8 mouse cellular contexts compared by ENCODE assay signal in the genomic region with DNA sequence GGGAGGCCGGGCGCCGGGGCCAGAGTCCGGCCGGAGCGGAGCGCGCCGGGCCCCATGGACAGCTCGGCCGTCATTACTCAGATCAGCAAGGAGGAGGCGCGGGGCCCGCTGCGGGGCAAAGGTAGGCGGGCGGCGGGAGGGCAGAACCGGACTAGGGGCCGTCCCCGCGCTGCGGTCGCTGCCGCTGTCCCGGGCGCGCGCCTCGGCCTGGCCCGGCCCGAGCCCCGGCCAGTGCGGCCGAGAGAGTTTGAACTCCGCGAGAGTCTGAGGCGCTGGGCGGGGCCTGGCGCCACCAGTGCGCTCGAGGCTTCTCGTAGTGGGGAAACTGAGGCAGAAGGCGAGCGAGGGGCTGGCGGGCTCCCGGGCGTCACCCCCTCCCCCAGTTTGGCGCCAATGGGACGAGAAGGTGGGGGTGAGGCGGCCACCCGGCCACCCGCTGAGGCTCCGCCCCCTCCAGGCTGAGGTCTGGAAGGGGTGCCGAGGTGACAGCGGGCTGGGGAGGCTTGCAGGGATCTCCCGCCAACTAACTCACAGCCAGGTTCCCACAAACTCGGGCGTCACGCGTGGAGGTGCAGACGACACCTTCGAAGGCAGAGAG. TPM values are rescaled to one million over a fixed set of nuclear protein-coding genes. Genes with fewer than 3 reads are reported as not detected.
DNase-seq lines count a peak whose midpoint lies in the region; ATAC-seq and TF ChIP-seq lines count a peak whose summit lies in the region.

No protein-coding gene starts in this region.

- peak; percentile 56 for DNase-seq in ES-CJ7 (ENCODE audit: low read depth, low spot score)
- peak; percentile 63 for DNase-seq in heart, postnatal 0 days (ENCODE audit: low spot score)
- DNase-seq in kidney, postnatal 36 days, result peak; percentile 84 to 91
- peak; percentile 29 for DNase-seq in right cerebral cortex, postnatal 4 days
- peak; percentile 75 to 77 for DNase-seq in urinary bladder, postnatal 4 days (ENCODE audit: low spot score in 2 of 2)

- TF ChIP-seq CTCF in bone marrow, adult 2 months (IDR thresholded peaks at IDR 0.05; ENCODE audit: control insufficient read depth, insufficient read depth, low read length), result no peak
- TF ChIP-seq CTCF in heart, postnatal 0 days (IDR thresholded peaks at IDR 0.05; ENCODE audit: low read depth), result no peak

- peak; percentile 41; the same call in 1 of the 2 replicates for TF ChIP-seq POLR2A in bone marrow, adult 2 months (IDR thresholded peaks at IDR 0.05; ENCODE audit: borderline replicate concordance, control insufficient read depth, low read depth, low read length)

- H3K4me3 ChIP-seq in bone marrow, adult 2 months (replicated peaks; ENCODE audit: control insufficient read depth, low read depth, low read length), result peak overlapping the region; percentile 98
- H3K4me3 ChIP-seq in erythroblast, embryonic 14.5 days (replicated peaks), result peak overlapping the region; percentile 95
- H3K4me3 ChIP-seq in heart, postnatal 0 days (ENCODE audit: low read depth, low read length), result peak overlapping the region; percentile 76

- peaks cover 38% of the 10 kb centered on the region for H3K36me3 ChIP-seq in erythroblast, embryonic 14.5 days (ENCODE audit: control insufficient read depth)
- peaks cover 21% of the 10 kb centered on the region for H3K36me3 ChIP-seq in heart, postnatal 0 days (replicated peaks; ENCODE audit: control insufficient read depth, insufficient read depth, low read length)

- H3K9me3 ChIP-seq in erythroblast, embryonic 14.5 days (ENCODE audit: control insufficient read depth, low read length), result no peaks in the 10 kb centered on the region
- no peaks in the 10 kb centered on the region for H3K9me3 ChIP-seq in heart, postnatal 0 days (replicated peaks; ENCODE audit: control insufficient read depth, low read length)

- ATAC-seq in heart, postnatal 0 days (ENCODE audit: insufficient read depth, low read depth), result peak; percentile 45
- ATAC-seq in megakaryocyte, adult 5-6 weeks (ENCODE audit: poor library complexity, severe bottlenecking), result peak; percentile 35

- peak overlapping the region; percentile 97 for H3K9ac ChIP-seq in heart, postnatal 0 days (replicated peaks; ENCODE audit: low read depth, low read length)

- peak overlapping the region; percentile 94 for H3K4me2 ChIP-seq in heart, postnatal 0 days (ENCODE audit: low read depth, low read length)

- WGBS in bone marrow, adult 2 months, result 1% methylated on average over 62 of the region's 63 CpGs
- WGBS in heart, postnatal 0 days, result under 1% methylated on average over 44 of the region's 63 CpGs

- peak; percentile 63; the same call in 1 of the 2 replicates for TF ChIP-seq EP300 in heart, postnatal 0 days (IDR thresholded peaks at IDR 0.05; ENCODE audit: low read depth)

- H3K27ac ChIP-seq in bone marrow, adult 2 months (ENCODE audit: control insufficient read depth, insufficient read depth, low read depth, low read length, poor library complexity), result peak overlapping the region; percentile 99
- H3K27ac ChIP-seq in heart, postnatal 0 days (ENCODE audit: low read depth), result peak overlapping the region; percentile 98

- H3K27me3 ChIP-seq in erythroblast, embryonic 14.5 days (ENCODE audit: control insufficient read depth), result no peaks in the 10 kb centered on the region
- H3K27me3 ChIP-seq in heart, postnatal 0 days (ENCODE audit: control insufficient read depth, insufficient read depth, low read length), result no peaks in the 10 kb centered on the region

- peaks cover 2% of the 10 kb centered on the region; the same call in 1 of the 2 replicates for H3K4me1 ChIP-seq in bone marrow, adult 2 months (ENCODE audit: control insufficient read depth, insufficient read depth, low read length)
- H3K4me1 ChIP-seq in erythroblast, embryonic 14.5 days (ENCODE audit: control insufficient read depth), result peaks cover 83% of the 10 kb centered on the region
- H3K4me1 ChIP-seq in heart, postnatal 0 days (ENCODE audit: control insufficient read depth, insufficient read depth), result peaks cover 20% of the 10 kb centered on the region

RNA-seq across cellular contexts. Expression of gene Ctdsp1, which starts 0.6 kb away (rescaled TPM):
- 40.0 and 65.3 TPM in 2 replicates for polyA plus RNA-seq in bone marrow, adult 2 months (2011; ENCODE audit: insufficient read depth, insufficient read length, low replicate concordance, missing spikeins)
- 33.4 and 34.3 TPM in 2 replicates for polyA plus RNA-seq in erythroblast, embryonic 14.5 days (2012)
- total RNA-seq in heart, postnatal 0 days (2014; rRNA removed; ENCODE audit: low replicate concordance), result 82.6 and 106 TPM in 2 replicates
- 38.0 and 38.4 TPM in 2 replicates for polyA plus RNA-seq in heart, postnatal 0 days (2015; fragmentation: Nextera tagmentation; extraction: Ambion mirVana)
- total RNA-seq in megakaryocyte, adult 5-6 weeks (2015), result 130 and 145 TPM in 2 replicates
- 53.2 and 61.1 TPM in 2 replicates for total RNA-seq in megakaryocyte, adult 5-6 weeks (2017)

RNA-seq across cellular contexts. Expression of gene Slc11a1, which starts 16.9 kb away (rescaled TPM):
- polyA plus RNA-seq in bone marrow, adult 2 months (2011; ENCODE audit: insufficient read depth, insufficient read length, low replicate concordance, missing spikeins), result 10.8 and 16.9 TPM in 2 replicates
- 0.93 and 1.4 TPM in 2 replicates for polyA plus RNA-seq in erythroblast, embryonic 14.5 days (2012)
- 2.0 and 2.5 TPM in 2 replicates for total RNA-seq in heart, postnatal 0 days (2014; rRNA removed; ENCODE audit: low replicate concordance)
- polyA plus RNA-seq in heart, postnatal 0 days (2015; fragmentation: Nextera tagmentation; extraction: Ambion mirVana), result 1.6 and 1.8 TPM in 2 replicates
- total RNA-seq in megakaryocyte, adult 5-6 weeks (2015), result 54.7 and 60.8 TPM in 2 replicates
- 46.2 and 48.1 TPM in 2 replicates for total RNA-seq in megakaryocyte, adult 5-6 weeks (2017)

RNA-seq across cellular contexts. Expression of gene Vil1, which starts 17.2 kb away (rescaled TPM):
- polyA plus RNA-seq in bone marrow, adult 2 months (2011; ENCODE audit: insufficient read depth, insufficient read length, low replicate concordance, missing spikeins), result not detected in 2 replicates
- polyA plus RNA-seq in erythroblast, embryonic 14.5 days (2012), result not detected in 2 replicates
- not detected in 2 replicates for total RNA-seq in heart, postnatal 0 days (2014; rRNA removed; ENCODE audit: low replicate concordance)
- polyA plus RNA-seq in heart, postnatal 0 days (2015; fragmentation: Nextera tagmentation; extraction: Ambion mirVana), result 0.16 and 0.36 TPM in 2 replicates
- not detected in 2 replicates for total RNA-seq in megakaryocyte, adult 5-6 weeks (2015)
- not detected in 2 replicates for total RNA-seq in megakaryocyte, adult 5-6 weeks (2017)

RNA-seq across cellular contexts. Expression of gene Catip, which starts 30.0 kb away (rescaled TPM):
- polyA plus RNA-seq in bone marrow, adult 2 months (2011; ENCODE audit: insufficient read depth, insufficient read length, low replicate concordance, missing spikeins), result not detected in 2 replicates
- not detected in 2 replicates for polyA plus RNA-seq in erythroblast, embryonic 14.5 days (2012)
- 0.12 TPM in 1 of 2 replicates, not detected in the other for total RNA-seq in heart, postnatal 0 days (2014; rRNA removed; ENCODE audit: low replicate concordance)
- 0.51 and 0.61 TPM in 2 replicates for polyA plus RNA-seq in heart, postnatal 0 days (2015; fragmentation: Nextera tagmentation; extraction: Ambion mirVana)
- total RNA-seq in megakaryocyte, adult 5-6 weeks (2015), result 0.07 TPM in 1 of 2 replicates, not detected in the other
- 0.26 TPM in 1 of 2 replicates, not detected in the other for total RNA-seq in megakaryocyte, adult 5-6 weeks (2017)

Comparison
In these comparisons a context has a peak if more than half of its experiments do, and no peak if none do; other contexts are left out.
1. Peak in every context shown above with its lines: DNase-seq, ATAC-seq, H3K4me3 ChIP-seq and H3K27ac ChIP-seq.
2. DNase-seq: peak in every context shown above with its lines; median percentile 88 in kidney, postnatal 36 days; 76 in urinary bladder, postnatal 4 days; 63 in heart, postnatal 0 days; 56 in ES-CJ7; 29 in right cerebral cortex, postnatal 4 days.